Mouse (Mus musculus): ENCODE results near the gene Nfatc2ip. TPM values are rescaled to one million over a fixed set of nuclear protein-coding genes. Genes with fewer than 3 reads are reported as not detected.
"Not testable (repeated sequence)": the region's sequence is repeated elsewhere in the genome, so short reads cannot be mapped to it uniquely, and the experiment has no call there.

The Nfatc2ip gene
- polyA plus RNA-seq, 1 experiment from 2014 or later = 3.6 TPM

DNA sequence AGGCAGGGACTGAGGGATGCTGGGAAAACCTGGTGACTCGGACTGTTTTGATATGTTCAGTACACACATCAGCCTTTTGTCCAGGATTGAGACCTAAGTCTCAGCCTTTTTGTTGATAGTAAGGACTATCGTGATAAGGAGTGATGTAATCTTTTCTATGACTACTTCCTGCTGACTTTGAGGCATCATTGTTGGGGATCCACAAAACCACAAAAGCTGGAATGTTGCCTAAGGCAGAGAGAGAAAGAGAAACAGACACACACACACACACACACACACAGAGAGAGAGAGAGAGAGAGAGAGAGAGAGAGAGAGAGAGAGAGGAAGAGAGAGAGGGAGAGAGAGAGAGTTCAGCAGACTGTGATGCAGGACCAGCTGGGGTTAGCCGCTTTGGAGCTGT, 22.0 kb upstream of the Nfatc2ip start:
- Histone ChIP-seq H3K4me1 (replicated peaks; ENCODE audit: control insufficient read depth, insufficient read depth, low read length) (no peaks in the 10 kb centered on the region), H3K9ac (ENCODE audit: low read depth, low read length) (no peak overlapping the region), H3K4me3 (ENCODE audit: low read depth, low read length) (no peak overlapping the region), H3K27me3 (replicated peaks; ENCODE audit: control insufficient read depth, insufficient read depth, low read length) (no peaks in the 10 kb centered on the region), H3K9me3 (ENCODE audit: control insufficient read depth, low read length) (no peaks in the 10 kb centered on the region), H3K4me2 (no peak overlapping the region), H3K27ac (ENCODE audit: low read depth, low read length) (no peak overlapping the region), H3K36me3 (ENCODE audit: control insufficient read depth, insufficient read depth, low read length) (no peaks in the 10 kb centered on the region)
- 65% methylated on average over 3 of the region's 3 CpGs for WGBS
- DNase-seq (ENCODE audit: low spot score) = no peak
- ATAC-seq (replicated peaks; ENCODE audit: low FRiP score) = no peak

DNA sequence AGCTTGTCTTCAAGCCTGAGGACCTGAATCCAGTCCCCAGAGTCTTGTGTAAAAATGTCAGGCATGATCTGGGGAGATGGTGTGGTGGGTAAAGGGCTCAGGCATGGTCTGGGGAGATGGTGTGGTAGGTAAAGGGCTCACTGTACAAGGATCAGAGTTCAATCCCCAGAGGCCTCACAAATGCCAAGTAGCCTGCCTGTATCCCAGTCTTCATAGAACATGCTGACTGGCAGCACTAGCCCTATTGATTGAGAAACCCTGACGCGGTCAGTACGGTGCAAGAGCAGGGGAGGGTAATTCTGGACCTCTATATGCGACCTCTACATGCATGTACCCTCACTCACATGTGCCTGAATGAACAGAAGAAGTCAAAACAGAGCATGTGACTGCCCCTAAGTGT, 21.1 kb upstream of the Nfatc2ip start:
- no peak overlapping the region for H3K4me2 ChIP-seq
- ATAC-seq (replicated peaks; ENCODE audit: low FRiP score) (no peak), DNase-seq (ENCODE audit: low spot score) (no peak)
- no peaks in the 10 kb centered on the region for H3K9me3 ChIP-seq (ENCODE audit: control insufficient read depth, low read length)
- H3K27me3 ChIP-seq (replicated peaks; ENCODE audit: control insufficient read depth, insufficient read depth, low read length) = no peaks in the 10 kb centered on the region
- WGBS = 80% methylated on average over 4 of the region's 4 CpGs
- no peak overlapping the region for H3K9ac ChIP-seq (ENCODE audit: low read depth, low read length)
- no peak overlapping the region for H3K27ac ChIP-seq (ENCODE audit: low read depth, low read length)
- no peak overlapping the region for H3K4me3 ChIP-seq (ENCODE audit: low read depth, low read length)
- H3K4me1 ChIP-seq (replicated peaks; ENCODE audit: control insufficient read depth, insufficient read depth, low read length) = no peaks in the 10 kb centered on the region
- H3K36me3 ChIP-seq (ENCODE audit: control insufficient read depth, insufficient read depth, low read length) = no peaks in the 10 kb centered on the region

DNA sequence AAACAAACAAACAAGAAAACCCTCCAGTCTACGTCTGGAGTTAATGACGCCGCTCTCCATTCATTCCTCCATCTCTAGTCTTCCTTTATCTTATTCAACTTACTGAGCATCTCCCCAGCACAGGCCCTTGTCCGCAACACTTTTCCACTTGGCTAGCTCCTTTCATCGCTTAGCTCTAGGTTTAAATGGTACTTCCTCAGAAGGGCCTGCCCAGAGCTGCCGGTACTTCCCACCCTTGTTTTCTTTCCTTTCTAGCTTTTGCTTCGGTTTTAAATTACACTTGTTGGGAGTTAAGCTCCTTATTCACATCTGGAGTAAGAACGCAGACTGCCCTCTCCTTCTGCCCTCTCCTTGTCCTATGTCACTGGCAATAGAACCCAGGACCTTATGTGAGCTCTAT, 20.5 kb upstream of the Nfatc2ip start:
- Histone ChIP-seq H3K9me3 (ENCODE audit: control insufficient read depth, low read length) (no peaks in the 10 kb centered on the region), H3K4me3 (ENCODE audit: low read depth, low read length) (no peak overlapping the region), H3K4me2 (no peak overlapping the region), H3K4me1 (replicated peaks; ENCODE audit: control insufficient read depth, insufficient read depth, low read length) (no peaks in the 10 kb centered on the region), H3K27me3 (replicated peaks; ENCODE audit: control insufficient read depth, insufficient read depth, low read length) (no peaks in the 10 kb centered on the region), H3K27ac (ENCODE audit: low read depth, low read length) (no peak overlapping the region), H3K36me3 (ENCODE audit: control insufficient read depth, insufficient read depth, low read length) (no peaks in the 10 kb centered on the region), H3K9ac (ENCODE audit: low read depth, low read length) (no peak overlapping the region)
- 57% methylated on average over 8 of the region's 8 CpGs for WGBS
- ATAC-seq (replicated peaks; ENCODE audit: low FRiP score) = no peak
- DNase-seq (ENCODE audit: low spot score) = no peak

DNA sequence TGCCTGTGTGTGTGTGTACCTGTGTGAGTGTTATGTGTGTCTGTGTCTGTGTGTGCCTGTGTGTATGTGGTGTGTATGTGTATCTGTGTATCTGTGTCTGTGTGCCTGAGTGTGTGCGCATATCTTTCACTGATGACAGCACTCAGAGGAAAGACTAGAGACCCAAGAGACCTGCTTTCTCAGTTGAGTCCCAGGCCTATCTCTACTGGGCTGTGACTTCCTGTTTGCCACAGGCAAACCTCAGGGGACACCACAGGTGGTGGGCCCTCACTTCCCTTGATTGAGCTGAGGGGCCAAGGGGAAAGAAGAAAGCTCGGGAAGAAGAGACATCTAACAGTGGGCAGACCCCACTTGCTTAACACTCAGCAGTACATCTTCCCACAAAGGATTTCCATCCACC, 20.1 kb upstream of the Nfatc2ip start:
- WGBS = 52% methylated on average over 2 of the region's 2 CpGs
- no peak overlapping the region for H3K27ac ChIP-seq (ENCODE audit: low read depth, low read length)
- H3K27me3 ChIP-seq (replicated peaks; ENCODE audit: control insufficient read depth, insufficient read depth, low read length) = no peaks in the 10 kb centered on the region
- no peaks in the 10 kb centered on the region for H3K9me3 ChIP-seq (ENCODE audit: control insufficient read depth, low read length)
- H3K4me2 ChIP-seq = no peak overlapping the region
- no peak overlapping the region for H3K4me3 ChIP-seq (ENCODE audit: low read depth, low read length)
- no peaks in the 10 kb centered on the region for H3K36me3 ChIP-seq (ENCODE audit: control insufficient read depth, insufficient read depth, low read length)
- ATAC-seq (replicated peaks; ENCODE audit: low FRiP score) (no peak), DNase-seq (ENCODE audit: low spot score) (no peak)
- no peak overlapping the region for H3K9ac ChIP-seq (ENCODE audit: low read depth, low read length)
- no peaks in the 10 kb centered on the region for H3K4me1 ChIP-seq (replicated peaks; ENCODE audit: control insufficient read depth, insufficient read depth, low read length)

DNA sequence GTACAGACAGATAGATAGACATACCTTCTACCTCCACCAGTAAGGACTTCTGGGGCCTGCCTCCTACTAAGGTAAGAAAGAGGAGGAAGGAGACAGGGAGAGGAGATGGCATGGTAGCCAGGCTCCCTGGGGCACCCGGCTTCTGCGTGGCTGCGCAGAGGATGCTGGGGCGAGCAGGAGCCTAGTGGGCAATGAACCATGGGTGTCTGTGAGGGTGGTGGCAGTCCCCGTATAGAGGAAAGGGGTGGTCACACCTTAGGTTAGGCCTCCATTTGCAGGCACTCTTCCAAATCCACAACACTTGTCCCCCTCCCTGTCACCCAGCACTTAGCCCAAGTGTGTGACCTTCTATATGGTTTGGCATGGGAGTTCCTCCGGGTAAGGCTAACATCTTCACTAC, 18.2 kb upstream of the Nfatc2ip start, which contains the start of gene Cd19:
TSS of gene Cd19 (minus strand) at position 165 of the 400 bp plus-strand sequence.
- Histone ChIP-seq H3K9ac (ENCODE audit: low read depth, low read length) (no peak within 1 kb of the TSS), H3K36me3 (ENCODE audit: control insufficient read depth, insufficient read depth, low read length) (no peaks in the 10 kb centered on the region), H3K27ac (ENCODE audit: low read depth, low read length) (no peak within 1 kb of the TSS), H3K9me3 (ENCODE audit: control insufficient read depth, low read length) (no peaks in the 10 kb centered on the region), H3K4me2 (no peak within 1 kb of the TSS), H3K4me1 (replicated peaks; ENCODE audit: control insufficient read depth, insufficient read depth, low read length) (no peaks in the 10 kb centered on the region), H3K27me3 (replicated peaks; ENCODE audit: control insufficient read depth, insufficient read depth, low read length) (0 out of 2 replicates have a peak, but pooled peaks cover 3% of the 10 kb centered on the region), H3K4me3 (ENCODE audit: low read depth, low read length) (no peak within 1 kb of the TSS)
- 91% methylated on average over 6 of the region's 6 CpGs for WGBS
- DNase-seq (ENCODE audit: low spot score) = no peak
- ATAC-seq (replicated peaks; ENCODE audit: low FRiP score) = no peak

DNA sequence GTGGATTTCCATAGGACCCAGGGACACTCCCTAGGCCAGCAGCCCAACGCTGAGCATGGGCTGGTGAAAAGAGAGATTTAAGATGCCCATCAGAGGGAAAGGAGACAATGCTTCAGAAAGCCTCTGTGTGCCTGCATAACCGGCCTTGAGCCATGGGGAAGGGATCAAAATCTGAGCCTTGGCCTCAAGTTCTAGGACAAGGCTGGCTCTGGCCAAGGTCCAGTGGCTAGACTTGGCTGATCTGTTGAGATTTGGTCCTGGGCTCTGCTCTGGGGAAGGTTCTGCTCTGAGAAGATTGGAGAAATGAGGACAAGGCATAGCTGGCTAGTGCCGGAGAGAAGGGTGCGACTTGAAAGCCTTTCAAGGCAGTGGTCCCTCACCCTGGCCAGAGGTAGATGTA, 14.5 kb upstream of the Nfatc2ip start:
- no peak for DNase-seq (ENCODE audit: low spot score)
- Histone ChIP-seq H3K9ac (ENCODE audit: low read depth, low read length) (no peak overlapping the region), H3K9me3 (ENCODE audit: control insufficient read depth, low read length) (no peaks in the 10 kb centered on the region), H3K27ac (ENCODE audit: low read depth, low read length) (no peak overlapping the region), H3K4me1 (replicated peaks; ENCODE audit: control insufficient read depth, insufficient read depth, low read length) (no peaks in the 10 kb centered on the region), H3K27me3 (replicated peaks; ENCODE audit: control insufficient read depth, insufficient read depth, low read length) (peaks cover 6% of the 10 kb centered on the region; the same call in 1 of the 2 replicates), H3K4me2 (no peak overlapping the region), H3K4me3 (ENCODE audit: low read depth, low read length) (no peak overlapping the region), H3K36me3 (ENCODE audit: control insufficient read depth, insufficient read depth, low read length) (no peaks in the 10 kb centered on the region)
- 80% methylated on average over 4 of the region's 4 CpGs for WGBS
- ATAC-seq (replicated peaks; ENCODE audit: low FRiP score) = no peak

DNA sequence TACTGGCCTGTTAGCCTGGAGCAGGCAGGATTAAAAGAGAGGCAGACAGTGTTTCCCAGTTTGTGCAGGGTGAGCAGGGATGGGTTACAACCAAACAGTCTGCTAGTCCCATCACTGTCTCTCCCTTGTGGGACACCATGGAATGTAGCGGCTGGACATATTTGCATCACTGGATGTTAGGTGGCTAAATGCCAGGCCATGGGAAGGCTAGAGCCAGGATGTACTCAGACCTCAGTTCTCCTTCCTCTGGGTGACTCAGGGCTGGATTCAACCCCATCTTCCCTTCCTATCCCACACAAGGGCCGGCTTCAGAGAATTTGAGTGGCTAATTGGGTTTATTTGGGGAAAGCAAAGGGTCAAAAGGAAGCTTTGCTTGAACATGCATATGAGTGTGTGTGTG, 12.1 kb upstream of the Nfatc2ip start:
- Histone ChIP-seq H3K27me3 (replicated peaks; ENCODE audit: control insufficient read depth, insufficient read depth, low read length) (peaks cover 6% of the 10 kb centered on the region; the same call in 1 of the 2 replicates), H3K4me3 (ENCODE audit: low read depth, low read length) (no peak overlapping the region), H3K36me3 (ENCODE audit: control insufficient read depth, insufficient read depth, low read length) (no peaks in the 10 kb centered on the region), H3K9me3 (ENCODE audit: control insufficient read depth, low read length) (no peaks in the 10 kb centered on the region), H3K27ac (ENCODE audit: low read depth, low read length) (no peak overlapping the region), H3K4me2 (no peak overlapping the region), H3K4me1 (replicated peaks; ENCODE audit: control insufficient read depth, insufficient read depth, low read length) (no peaks in the 10 kb centered on the region), H3K9ac (ENCODE audit: low read depth, low read length) (no peak overlapping the region)
- WGBS = 79% methylated on average over 2 of the region's 2 CpGs
- ATAC-seq (replicated peaks; ENCODE audit: low FRiP score) (no peak), DNase-seq (ENCODE audit: low spot score) (no peak)

DNA sequence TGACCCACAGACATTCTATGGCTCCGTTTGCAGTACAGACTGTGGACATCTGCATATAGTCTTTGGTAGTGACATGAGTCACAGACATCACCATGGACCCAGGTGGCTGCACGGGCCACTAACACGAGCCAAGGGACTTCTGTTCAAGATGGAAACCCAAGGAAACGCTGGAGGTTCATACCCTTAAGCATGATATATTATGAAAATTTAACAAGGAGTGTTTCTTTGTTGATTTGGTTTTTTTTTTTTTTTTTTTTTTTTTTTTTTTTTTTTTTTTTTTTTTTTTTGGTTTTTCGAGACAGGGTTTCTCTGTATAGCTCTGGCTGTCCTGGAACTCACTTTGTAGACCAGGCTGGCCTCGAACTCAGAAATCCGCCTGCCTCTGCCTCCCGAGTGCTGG, 6.0 kb upstream of the Nfatc2ip start:
- DNase-seq (ENCODE audit: low spot score); H3K4me2 ChIP-seq; H3K9me3 ChIP-seq (ENCODE audit: control insufficient read depth, low read length); H3K4me1 ChIP-seq (replicated peaks; ENCODE audit: control insufficient read depth, insufficient read depth, low read length); H3K4me3 ChIP-seq (ENCODE audit: low read depth, low read length); H3K36me3 ChIP-seq (ENCODE audit: control insufficient read depth, insufficient read depth, low read length); H3K9ac ChIP-seq (ENCODE audit: low read depth, low read length); H3K27me3 ChIP-seq (replicated peaks; ENCODE audit: control insufficient read depth, insufficient read depth, low read length); ATAC-seq (replicated peaks; ENCODE audit: low FRiP score); H3K27ac ChIP-seq (ENCODE audit: low read depth, low read length): not testable (repeated sequence)
- WGBS = 75% methylated on average over 8 of the region's 8 CpGs

DNA sequence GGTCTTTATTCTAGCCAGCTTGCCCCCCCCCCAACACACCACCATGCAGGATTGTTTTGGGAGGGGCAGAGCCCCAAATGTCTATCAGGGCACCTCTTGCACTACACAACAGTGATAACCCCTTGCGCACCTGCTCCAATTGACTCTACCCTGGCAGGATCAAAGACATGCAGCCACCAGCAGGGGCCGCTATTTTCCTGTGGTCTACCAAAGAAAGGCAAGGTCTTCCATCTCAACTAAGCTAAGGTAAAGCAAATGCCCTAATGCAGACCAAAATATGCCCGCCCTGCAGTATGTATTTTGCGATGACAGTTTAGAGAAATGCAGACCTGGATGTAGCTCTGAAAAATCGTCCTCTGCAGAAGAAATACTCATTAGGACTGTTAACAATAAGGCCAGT, 3.0 kb upstream of the Nfatc2ip start:
- H3K9ac ChIP-seq (ENCODE audit: low read depth, low read length) = no peak overlapping the region
- DNase-seq (ENCODE audit: low spot score) (peak; percentile 74), ATAC-seq (replicated peaks; ENCODE audit: low FRiP score) (no peak)
- WGBS = 9% methylated on average over 5 of the region's 5 CpGs
- no peak overlapping the region for H3K27ac ChIP-seq (ENCODE audit: low read depth, low read length)
- no peak overlapping the region for H3K4me2 ChIP-seq
- H3K36me3 ChIP-seq (ENCODE audit: control insufficient read depth, insufficient read depth, low read length) = no peaks in the 10 kb centered on the region
- H3K4me3 ChIP-seq (ENCODE audit: low read depth, low read length) = no peak overlapping the region
- H3K9me3 ChIP-seq (ENCODE audit: control insufficient read depth, low read length) = no peaks in the 10 kb centered on the region
- H3K27me3 ChIP-seq (replicated peaks; ENCODE audit: control insufficient read depth, insufficient read depth, low read length) = no peaks in the 10 kb centered on the region
- H3K4me1 ChIP-seq (replicated peaks; ENCODE audit: control insufficient read depth, insufficient read depth, low read length) = peaks cover 10% of the 10 kb centered on the region

All from liver, embryonic 11.5 days (tissue).